Comparison of ENCODE assay signal across 21 mouse cellular contexts in genomic region chr2:68996268-68996667, GRCm38 (mm10).
DNase-seq lines count a peak whose midpoint lies in the region; ATAC-seq and TF ChIP-seq lines count a peak whose summit lies in the region.
"Had no signal": no experiment of that assay in that cellular context is flagged by ENCODE, and none has a peak within 500 bp of the region (broad histone marks: within the 10 kb centered on the region; RNA-seq: fewer than 3 reads in every experiment).

No protein-coding gene starts in this region.

- H3K4me2 ChIP-seq in lung, embryonic 14.5 days: no peak overlapping the region
- no peak overlapping the region for H3K4me2 ChIP-seq in lung, embryonic 16.5 days (ENCODE audit: low read depth, low read length)

- TF ChIP-seq CTCF in kidney, adult 2 months (conservative IDR thresholded peaks at IDR 0.05; ENCODE audit: insufficient read depth, insufficient read length, low read depth, low read length): no peak
- no peak for TF ChIP-seq CTCF in lung, embryonic 14.5 days (IDR thresholded peaks at IDR 0.05; ENCODE audit: low read depth)
- TF ChIP-seq CTCF in lung, adult 2 months (IDR thresholded peaks at IDR 0.05; ENCODE audit: insufficient read depth, low read length): no peak

- no peaks in the 10 kb centered on the region for H3K27me3 ChIP-seq in kidney, adult 2 months (replicated peaks; ENCODE audit: control insufficient read depth, insufficient read depth, low read length)
- H3K27me3 ChIP-seq in lung, embryonic 14.5 days (ENCODE audit: insufficient read depth, low read length): no peaks in the 10 kb centered on the region
- no peaks in the 10 kb centered on the region for H3K27me3 ChIP-seq in lung, embryonic 16.5 days (ENCODE audit: control insufficient read depth, insufficient read depth, low read depth, low read length)
- H3K27me3 ChIP-seq: CH12.LX, Patski had no signal

- H3K9me3 ChIP-seq in lung, embryonic 14.5 days (ENCODE audit: low read depth, low read length): no peaks in the 10 kb centered on the region
- H3K9me3 ChIP-seq in lung, embryonic 16.5 days (ENCODE audit: control insufficient read depth, low read length): no peaks in the 10 kb centered on the region
- H3K9me3 ChIP-seq: G1E had no signal

- no peak overlapping the region for H3K27ac ChIP-seq in kidney, adult 2 months (ENCODE audit: insufficient read depth, low read depth, low read length)
- H3K27ac ChIP-seq in lung, embryonic 14.5 days (ENCODE audit: low read depth): no peak overlapping the region
- no peak overlapping the region for H3K27ac ChIP-seq in lung, embryonic 16.5 days (ENCODE audit: low read length)

- TF ChIP-seq POLR2A in kidney, adult 2 months (IDR thresholded peaks at IDR 0.05; ENCODE audit: low read depth, low read length): no peak
- no peak for TF ChIP-seq POLR2A in lung, adult 2 months (IDR thresholded peaks at IDR 0.05; ENCODE audit: borderline replicate concordance, extremely low read depth, low read depth, low read length)

- H3K36me3 ChIP-seq in kidney, adult 2 months (ENCODE audit: control insufficient read depth, insufficient read depth, low read length): no peaks in the 10 kb centered on the region
- H3K36me3 ChIP-seq in lung, embryonic 14.5 days (ENCODE audit: insufficient read depth): no peaks in the 10 kb centered on the region
- H3K36me3 ChIP-seq in lung, embryonic 16.5 days (ENCODE audit: control insufficient read depth, insufficient read depth, low read length): no peaks in the 10 kb centered on the region

- DNase-seq in kidney, postnatal 4 days: peak; percentile 17 to 26
- DNase-seq in kidney, adult 2 months: no peak
- peak; percentile 52 for DNase-seq in lung, embryonic 14.5 days
- DNase-seq in lung, postnatal 25 days (ENCODE audit: low spot score): no peak
- DNase-seq in lung, adult 2 months: no peak
- DNase-seq: adrenal gland, adult 2 months; adrenal gland, adult 8-10 months; adrenal gland, postnatal 10 days; adrenal gland, postnatal 14 days; adrenal gland, postnatal 25 days; adrenal gland, postnatal 36 days; B cell, adult 2 months; cerebellum, adult 11 months; cerebellum, adult 11-12 months; cerebellum, adult 18-20 months had no signal

- H3K4me3 ChIP-seq in kidney, adult 2 months (ENCODE audit: insufficient read depth, low read depth, low read length): no peak overlapping the region
- no peak overlapping the region for H3K4me3 ChIP-seq in lung, embryonic 14.5 days (ENCODE audit: low read depth, low read length)
- no peak overlapping the region for H3K4me3 ChIP-seq in lung, embryonic 16.5 days (ENCODE audit: low read length)
- H3K4me3 ChIP-seq in lung, adult 2 months (replicated peaks; ENCODE audit: extremely low read depth, low read depth, low read length): no peak overlapping the region

- peaks cover 3% of the 10 kb centered on the region; the same call in 1 of the 2 replicates for H3K4me1 ChIP-seq in kidney, adult 2 months (ENCODE audit: control insufficient read depth, insufficient read depth, low read length)
- no peaks in the 10 kb centered on the region for H3K4me1 ChIP-seq in lung, embryonic 14.5 days (ENCODE audit: insufficient read depth)
- peaks cover 5% of the 10 kb centered on the region for H3K4me1 ChIP-seq in lung, embryonic 16.5 days (replicated peaks; ENCODE audit: control insufficient read depth, insufficient read depth, low read length)
- no peaks in the 10 kb centered on the region for H3K4me1 ChIP-seq in lung, adult 2 months (ENCODE audit: control insufficient read depth, insufficient read depth, low read length)

- WGBS in kidney, adult 2 months: 59% methylated on average over 1 of the region's 1 CpGs
- 75% methylated on average over 1 of the region's 1 CpGs for WGBS in lung, embryonic 14.5 days
- 73% methylated on average over 1 of the region's 1 CpGs for WGBS in lung, embryonic 16.5 days
- WGBS in lung, adult 2 months: 78% methylated on average over 1 of the region's 1 CpGs

- H3K9ac ChIP-seq in lung, embryonic 14.5 days: no peak overlapping the region
- H3K9ac ChIP-seq in lung, embryonic 16.5 days (ENCODE audit: low read length): no peak overlapping the region

- ATAC-seq in lung, embryonic 14.5 days (ENCODE audit: insufficient read depth): peak; percentile 49; the same call in 1 of the 2 replicates
- ATAC-seq in lung, embryonic 16.5 days (ENCODE audit: low read depth): peak; percentile 62
- ATAC-seq: activated CD4-positive, CD25-positive, alpha-beta regulatory T cell, adult 4 months; CD4-positive, CD25-positive, alpha-beta regulatory T cell, adult 4 months; Patski had no signal

Comparison
In these comparisons a context has a peak if more than half of its experiments do, and no peak if none do; other contexts are left out.
1. DNase-seq: peak in kidney, postnatal 4 days (2 of 2) and lung, embryonic 14.5 days (single experiment); none in kidney, adult 2 months (single experiment), lung, postnatal 25 days (single experiment) and lung, adult 2 months (single experiment).